Mouse (Mus musculus) C2C12 (cell line): ENCODE data around the gene Tspan7.

Experiments used
- CTCF ChIP-seq: IDR thresholded peaks from one replicate; pipeline ENCODE4 v1.5.1; 2011; ENCODE audit not compliant: control insufficient read depth, insufficient read depth, insufficient read length
- MAX ChIP-seq: IDR thresholded peaks from one replicate; pipeline ENCODE4 v1.6.1; 2011; ENCODE audit warnings: mild to moderate bottlenecking, control low read depth
- USF1 ChIP-seq: IDR thresholded peaks from one replicate; pipeline ENCODE4 v1.6.1; 2011; ENCODE audit warnings: low read depth, mild to moderate bottlenecking, control low read depth, moderate library complexity

GRCm38 (mm10) chrX:10574523-10574922, 89.6 kb downstream of the Tspan7 start:
- no peak for TF ChIP-seq CTCF
- no peak for TF ChIP-seq MAX
- no peak for TF ChIP-seq USF1
